Mouse (Mus musculus): Measurements from ENCODE around the gene Chrnb1. TPM values are rescaled to one million over a fixed set of nuclear protein-coding genes. Genes with fewer than 3 reads are reported as not detected.

The Chrnb1 gene
- polyA plus RNA-seq, 1 experiment from 2014 or later, result 1.4 TPM

DNA sequence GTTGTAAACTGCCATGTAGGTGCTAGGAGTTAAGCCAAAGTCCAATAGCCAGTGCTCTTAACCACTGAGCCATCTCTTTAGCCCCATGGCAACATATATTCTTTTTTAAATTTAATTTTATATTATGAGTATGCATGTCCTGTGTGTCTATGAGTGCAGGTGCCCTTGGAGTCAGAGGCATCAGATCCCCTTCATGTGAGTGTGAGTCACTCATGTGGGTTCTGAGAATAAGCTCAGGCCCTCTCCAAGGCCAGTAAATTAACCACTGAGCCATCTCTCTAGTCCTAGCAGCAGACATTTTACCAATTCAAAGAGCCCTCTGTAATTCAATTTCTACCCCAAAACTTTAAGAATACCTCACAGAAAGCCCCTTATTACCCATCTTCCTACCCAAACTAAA lies 43.1 kb downstream of the Chrnb1 start:
- Histone ChIP-seq H3K4me3 (ENCODE audit: low read depth, low read length) (no peak overlapping the region), H3K4me1 (replicated peaks; ENCODE audit: control insufficient read depth, insufficient read depth, low read length) (peaks cover 50% of the 10 kb centered on the region), H3K27me3 (replicated peaks; ENCODE audit: control insufficient read depth, insufficient read depth, low read length) (no peaks in the 10 kb centered on the region), H3K27ac (ENCODE audit: low read depth, low read length) (0 out of 2 replicates have a peak overlapping the region, but pooled peaks have one; percentile 1), H3K4me2 (peak overlapping the region; percentile 32), H3K9ac (ENCODE audit: low read depth, low read length) (peak overlapping the region; percentile 36; the same call in 1 of the 2 replicates), H3K36me3 (ENCODE audit: control insufficient read depth, insufficient read depth, low read length) (peaks cover 3% of the 10 kb centered on the region; the same call in 1 of the 2 replicates), H3K9me3 (ENCODE audit: control insufficient read depth, low read length) (no peaks in the 10 kb centered on the region)
- ATAC-seq (replicated peaks; ENCODE audit: low FRiP score) (no peak), DNase-seq (ENCODE audit: low spot score) (no peak)

GRCm38 (mm10) chr11:69751635-69752034 lies 44.1 kb downstream of the Chrnb1 start:
- ATAC-seq (replicated peaks; ENCODE audit: low FRiP score), result peak; percentile 53; the same call in 1 of the 2 replicates
- no peaks in the 10 kb centered on the region for H3K27me3 ChIP-seq (replicated peaks; ENCODE audit: control insufficient read depth, insufficient read depth, low read length)
- peaks cover 10% of the 10 kb centered on the region for H3K36me3 ChIP-seq (ENCODE audit: control insufficient read depth, insufficient read depth, low read length)
- 36% methylated on average over 3 of the region's 3 CpGs for whole genome bisulfite sequencing
- no peak for DNase-seq (ENCODE audit: low spot score)
- H3K4me1 ChIP-seq (replicated peaks; ENCODE audit: control insufficient read depth, insufficient read depth, low read length), result peaks cover 42% of the 10 kb centered on the region
- H3K4me3 ChIP-seq (ENCODE audit: low read depth, low read length), result no peak overlapping the region
- no peak overlapping the region for H3K9ac ChIP-seq (ENCODE audit: low read depth, low read length)
- H3K9me3 ChIP-seq (ENCODE audit: control insufficient read depth, low read length), result no peaks in the 10 kb centered on the region
- peak overlapping the region; percentile 41 for H3K4me2 ChIP-seq
- peak overlapping the region; percentile 15; the same call in 1 of the 2 replicates for H3K27ac ChIP-seq (ENCODE audit: low read depth, low read length)

Other genes starting within 250 kb of the Chrnb1 start
- gene Dnah2, start 246.8 kb downstream of the Chrnb1 start, polyA plus RNA-seq (2014; fragmentation: Nextera tagmentation; extraction: Ambion mirVana), result 0.14 and 0.52 TPM in 2 replicates
- 1.8 and 2.4 TPM in 2 replicates for gene Efnb3, start 235.7 kb downstream of the Chrnb1 start, polyA plus RNA-seq (2014; fragmentation: Nextera tagmentation; extraction: Ambion mirVana)
- 33.7 and 39.3 TPM in 2 replicates for gene Wrap53, start 215.7 kb downstream of the Chrnb1 start, polyA plus RNA-seq (2014; fragmentation: Nextera tagmentation; extraction: Ambion mirVana)
- 196 and 198 TPM in 2 replicates for gene Trp53, start 215.6 kb downstream of the Chrnb1 start, polyA plus RNA-seq (2014; fragmentation: Nextera tagmentation; extraction: Ambion mirVana)
- 76.2 and 79.5 TPM in 2 replicates for gene Atp1b2, start 190.0 kb downstream of the Chrnb1 start, polyA plus RNA-seq (2014; fragmentation: Nextera tagmentation; extraction: Ambion mirVana)
- 42.9 and 43.8 TPM in 2 replicates for gene Shbg, start 178.0 kb downstream of the Chrnb1 start, polyA plus RNA-seq (2014; fragmentation: Nextera tagmentation; extraction: Ambion mirVana)
- 16.7 and 18.0 TPM in 2 replicates for gene Sat2, start 173.9 kb downstream of the Chrnb1 start, polyA plus RNA-seq (2014; fragmentation: Nextera tagmentation; extraction: Ambion mirVana)
- gene Fxr2, start 163.0 kb downstream of the Chrnb1 start, polyA plus RNA-seq (2014; fragmentation: Nextera tagmentation; extraction: Ambion mirVana), result 22.8 and 26.2 TPM in 2 replicates
- not detected in 2 replicates for gene Sox15, start 140.6 kb downstream of the Chrnb1 start, polyA plus RNA-seq (2014; fragmentation: Nextera tagmentation; extraction: Ambion mirVana)
- 20.7 and 24.0 TPM in 2 replicates for gene Mpdu1, start 133.3 kb downstream of the Chrnb1 start, polyA plus RNA-seq (2014; fragmentation: Nextera tagmentation; extraction: Ambion mirVana)
- 21.0 and 22.0 TPM in 2 replicates for gene Cd68, start 129.8 kb downstream of the Chrnb1 start, polyA plus RNA-seq (2014; fragmentation: Nextera tagmentation; extraction: Ambion mirVana)
- gene Eif4a1, start 123.5 kb downstream of the Chrnb1 start, polyA plus RNA-seq (2014; fragmentation: Nextera tagmentation; extraction: Ambion mirVana), result 755 and 757 TPM in 2 replicates
- gene Senp3, start 113.9 kb downstream of the Chrnb1 start, polyA plus RNA-seq (2014; fragmentation: Nextera tagmentation; extraction: Ambion mirVana), result 75.4 and 79.1 TPM in 2 replicates
- gene Tnfsf13, start 110.2 kb downstream of the Chrnb1 start, polyA plus RNA-seq (2014; fragmentation: Nextera tagmentation; extraction: Ambion mirVana), result 0.37 TPM in 1 of 2 replicates, not detected in the other
- gene Tnfsf12, start 100.1 kb downstream of the Chrnb1 start, polyA plus RNA-seq (2014; fragmentation: Nextera tagmentation; extraction: Ambion mirVana), result 4.5 and 6.0 TPM in 2 replicates
- gene Tnfsfm13, start 99.8 kb downstream of the Chrnb1 start, polyA plus RNA-seq (2014; fragmentation: Nextera tagmentation; extraction: Ambion mirVana), result 1.7 and 2.6 TPM in 2 replicates
- 46.1 and 48.9 TPM in 2 replicates for gene Polr2a, start 37.3 kb downstream of the Chrnb1 start, polyA plus RNA-seq (2014; fragmentation: Nextera tagmentation; extraction: Ambion mirVana)
- not detected in 2 replicates for gene Slc35g3, start 34.0 kb downstream of the Chrnb1 start, polyA plus RNA-seq (2014; fragmentation: Nextera tagmentation; extraction: Ambion mirVana)
- 0.90 and 1.0 TPM in 2 replicates for gene Zbtb4, start 30.0 kb downstream of the Chrnb1 start, polyA plus RNA-seq (2014; fragmentation: Nextera tagmentation; extraction: Ambion mirVana)
- 1.2 TPM in 2 replicates for gene Fgf11, start 5.9 kb upstream of the Chrnb1 start, polyA plus RNA-seq (2014; fragmentation: Nextera tagmentation; extraction: Ambion mirVana)
- gene Tmem102, start 9.7 kb upstream of the Chrnb1 start, polyA plus RNA-seq (2014; fragmentation: Nextera tagmentation; extraction: Ambion mirVana), result 0.96 and 1.2 TPM in 2 replicates
- not detected in 2 replicates for gene Gm39566, start 19.4 kb upstream of the Chrnb1 start, polyA plus RNA-seq (2014; fragmentation: Nextera tagmentation; extraction: Ambion mirVana)
- gene Spem2, start 22.5 kb upstream of the Chrnb1 start, polyA plus RNA-seq (2014; fragmentation: Nextera tagmentation; extraction: Ambion mirVana), result not detected in 2 replicates
- gene Spem1, start 26.2 kb upstream of the Chrnb1 start, polyA plus RNA-seq (2014; fragmentation: Nextera tagmentation; extraction: Ambion mirVana), result not detected in 2 replicates
- gene Nlgn2, start 41.8 kb upstream of the Chrnb1 start, polyA plus RNA-seq (2014; fragmentation: Nextera tagmentation; extraction: Ambion mirVana), result 2.8 and 3.4 TPM in 2 replicates
- 336 and 370 TPM in 2 replicates for gene Tmem256, start 42.6 kb upstream of the Chrnb1 start, polyA plus RNA-seq (2014; fragmentation: Nextera tagmentation; extraction: Ambion mirVana)
- gene Plscr3, start 50.4 kb upstream of the Chrnb1 start, polyA plus RNA-seq (2014; fragmentation: Nextera tagmentation; extraction: Ambion mirVana), result 63.5 and 70.1 TPM in 2 replicates
- gene Tnk1, start 62.8 kb upstream of the Chrnb1 start, polyA plus RNA-seq (2014; fragmentation: Nextera tagmentation; extraction: Ambion mirVana), result 0.57 and 0.62 TPM in 2 replicates
- not detected in 2 replicates for gene Tmem95, start 82.1 kb upstream of the Chrnb1 start, polyA plus RNA-seq (2014; fragmentation: Nextera tagmentation; extraction: Ambion mirVana)
- gene Kctd11, start 85.5 kb upstream of the Chrnb1 start, polyA plus RNA-seq (2014; fragmentation: Nextera tagmentation; extraction: Ambion mirVana), result 2.3 and 3.6 TPM in 2 replicates
- 8.6 and 8.7 TPM in 2 replicates for gene Acap1, start 99.6 kb upstream of the Chrnb1 start, polyA plus RNA-seq (2014; fragmentation: Nextera tagmentation; extraction: Ambion mirVana)
- gene 2810408A11Rik, start 105.0 kb upstream of the Chrnb1 start, polyA plus RNA-seq (2014; fragmentation: Nextera tagmentation; extraction: Ambion mirVana), result 3.2 and 4.0 TPM in 2 replicates
- gene Neurl4, start 105.1 kb upstream of the Chrnb1 start, polyA plus RNA-seq (2014; fragmentation: Nextera tagmentation; extraction: Ambion mirVana), result 9.5 and 10.5 TPM in 2 replicates
- 121 and 130 TPM in 2 replicates for gene Gps2, start 117.9 kb upstream of the Chrnb1 start, polyA plus RNA-seq (2014; fragmentation: Nextera tagmentation; extraction: Ambion mirVana)
- 2,995 and 3,090 TPM in 2 replicates for gene Eif5a, start 126.0 kb upstream of the Chrnb1 start, polyA plus RNA-seq (2014; fragmentation: Nextera tagmentation; extraction: Ambion mirVana)
- 1.3 and 1.7 TPM in 2 replicates for gene Ybx2, start 139.9 kb upstream of the Chrnb1 start, polyA plus RNA-seq (2014; fragmentation: Nextera tagmentation; extraction: Ambion mirVana)
- 7.0 and 8.3 TPM in 2 replicates for gene Slc2a4, start 152.2 kb upstream of the Chrnb1 start, polyA plus RNA-seq (2014; fragmentation: Nextera tagmentation; extraction: Ambion mirVana)
- 4.0 and 5.1 TPM in 2 replicates for gene Cldn7, start 168.8 kb upstream of the Chrnb1 start, polyA plus RNA-seq (2014; fragmentation: Nextera tagmentation; extraction: Ambion mirVana)
- gene Ctdnep1, start 185.2 kb upstream of the Chrnb1 start, polyA plus RNA-seq (2014; fragmentation: Nextera tagmentation; extraction: Ambion mirVana), result 20.8 and 24.0 TPM in 2 replicates
- 131 and 146 TPM in 2 replicates for gene Elp5, start 186.6 kb upstream of the Chrnb1 start, polyA plus RNA-seq (2014; fragmentation: Nextera tagmentation; extraction: Ambion mirVana)
- 302 and 311 TPM in 2 replicates for gene Gabarap, start 195.2 kb upstream of the Chrnb1 start, polyA plus RNA-seq (2014; fragmentation: Nextera tagmentation; extraction: Ambion mirVana)
- gene Phf23, start 199.8 kb upstream of the Chrnb1 start, polyA plus RNA-seq (2014; fragmentation: Nextera tagmentation; extraction: Ambion mirVana), result 33.2 and 36.6 TPM in 2 replicates
- gene Dvl2, start 204.7 kb upstream of the Chrnb1 start, polyA plus RNA-seq (2014; fragmentation: Nextera tagmentation; extraction: Ambion mirVana), result 22.1 and 23.3 TPM in 2 replicates
- gene Acadvl, start 219.5 kb upstream of the Chrnb1 start, polyA plus RNA-seq (2014; fragmentation: Nextera tagmentation; extraction: Ambion mirVana), result 85.7 and 89.7 TPM in 2 replicates
- 9.3 and 9.4 TPM in 2 replicates for gene Dlg4, start 221.0 kb upstream of the Chrnb1 start, polyA plus RNA-seq (2014; fragmentation: Nextera tagmentation; extraction: Ambion mirVana)